Mouse (Mus musculus) stomach, postnatal 0 days (tissue): ENCODE measurements at regions not wholly inside any gene's neighbourhood (a gene's known extent, or its start where the extent isn't known, plus 50 kb on each side); places are given as distances from the start of the nearest gene placed in this dataset.

ENCODE experiments used
- CTCF ChIP-seq: IDR thresholded peaks from 2 replicates; pipeline ENCODE4 v1.5.1; 2016; ENCODE audit warnings: antibody characterized with exemption, low read depth, mild to moderate bottlenecking, moderate library complexity
- EP300 ChIP-seq: optimal IDR thresholded peaks from 2 replicates; pipeline ENCODE3; 2016; ENCODE audit warnings: antibody characterized with exemption

GRCm38 (mm10) chr5:119953189-119953588 lies 120.7 kb downstream of the Tbx5 start:
- no peak for TF ChIP-seq CTCF
- TF ChIP-seq EP300, result no peak
